Mouse (Mus musculus): ENCODE results near the gene Myt1l.

Myt1l gene

DNA sequence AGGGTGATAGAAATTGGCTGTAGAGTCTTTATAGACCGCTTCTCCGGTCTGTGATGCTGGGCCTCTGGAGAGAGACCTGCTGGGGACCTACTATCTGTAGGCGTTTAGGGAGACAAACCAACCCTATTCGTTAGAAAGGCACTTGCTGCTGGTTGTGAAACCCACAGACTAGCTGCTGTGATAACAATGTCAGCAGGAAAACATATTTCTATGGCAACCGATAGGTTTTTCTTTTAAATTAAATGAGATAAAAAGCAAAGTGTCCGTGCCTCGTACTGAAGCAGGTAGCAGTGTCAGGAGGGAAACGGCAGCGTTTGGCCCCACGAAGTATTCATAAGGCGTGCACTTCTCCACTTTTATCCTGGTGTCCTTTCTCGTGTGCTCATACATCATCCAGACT is 127.5 kb downstream of the Myt1l start:
- no peak for DNase-seq (ENCODE audit: low spot score)

DNA sequence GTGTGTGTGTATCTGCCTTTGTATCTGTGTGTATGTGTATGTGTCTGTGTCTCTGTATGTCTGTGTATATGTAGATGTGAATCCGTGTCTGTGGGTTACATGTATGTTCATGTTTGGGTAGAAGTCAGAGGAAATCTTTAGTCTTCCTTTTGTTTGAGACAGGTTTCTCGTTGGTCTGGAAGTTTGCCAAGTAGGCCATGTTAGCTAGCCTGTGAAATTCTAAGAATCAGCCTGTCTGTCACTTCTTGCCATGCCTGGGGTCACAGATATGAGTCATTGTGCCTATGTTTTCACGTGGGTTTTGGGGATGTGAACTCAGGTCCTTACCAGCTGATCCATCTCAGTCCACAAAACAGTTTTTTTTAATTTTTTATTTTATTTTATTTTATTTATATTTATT is 128.9 kb downstream of the Myt1l start:
- no peak for DNase-seq (ENCODE audit: low spot score)

DNA sequence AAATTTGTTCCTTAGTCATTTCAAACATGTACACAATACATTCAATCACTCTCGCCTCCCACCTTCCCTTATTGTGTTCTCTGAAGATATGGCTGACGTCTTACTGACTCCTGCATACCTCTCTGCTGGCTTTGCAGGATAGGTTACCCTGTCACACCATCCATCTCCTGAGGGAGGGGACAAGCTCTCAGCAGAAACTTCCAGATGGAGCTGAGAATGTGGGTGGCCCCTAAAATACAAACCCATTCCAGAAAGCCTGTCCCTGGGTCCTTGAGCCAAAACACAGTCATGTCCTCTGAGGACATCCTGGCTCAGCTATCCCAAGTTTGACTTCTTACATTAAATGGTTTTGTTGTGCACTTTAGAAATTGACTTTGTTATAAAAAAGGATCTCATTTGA is 129.7 kb downstream of the Myt1l start:
- no peak for DNase-seq (ENCODE audit: low spot score)

DNA sequence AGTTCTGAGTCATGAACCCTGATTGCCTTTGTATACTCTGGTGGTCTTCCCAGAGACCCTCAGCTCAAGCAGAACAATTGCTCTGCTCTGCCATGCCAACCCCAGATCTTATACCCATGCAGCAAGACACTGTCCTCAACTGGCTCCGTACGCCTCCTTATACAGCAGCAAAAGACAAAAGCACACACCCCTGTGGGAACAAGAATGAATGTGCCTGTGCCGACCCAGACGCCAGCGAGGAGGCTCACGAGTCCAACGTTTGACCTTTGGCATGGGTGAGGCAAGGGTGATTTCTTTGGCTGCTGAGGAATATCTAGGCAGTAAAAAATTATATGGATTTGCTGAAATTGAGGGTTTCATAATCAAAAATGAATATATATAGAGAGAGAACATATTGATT is 143.8 kb downstream of the Myt1l start:
- DNase-seq (ENCODE audit: low spot score) = no peak

DNA sequence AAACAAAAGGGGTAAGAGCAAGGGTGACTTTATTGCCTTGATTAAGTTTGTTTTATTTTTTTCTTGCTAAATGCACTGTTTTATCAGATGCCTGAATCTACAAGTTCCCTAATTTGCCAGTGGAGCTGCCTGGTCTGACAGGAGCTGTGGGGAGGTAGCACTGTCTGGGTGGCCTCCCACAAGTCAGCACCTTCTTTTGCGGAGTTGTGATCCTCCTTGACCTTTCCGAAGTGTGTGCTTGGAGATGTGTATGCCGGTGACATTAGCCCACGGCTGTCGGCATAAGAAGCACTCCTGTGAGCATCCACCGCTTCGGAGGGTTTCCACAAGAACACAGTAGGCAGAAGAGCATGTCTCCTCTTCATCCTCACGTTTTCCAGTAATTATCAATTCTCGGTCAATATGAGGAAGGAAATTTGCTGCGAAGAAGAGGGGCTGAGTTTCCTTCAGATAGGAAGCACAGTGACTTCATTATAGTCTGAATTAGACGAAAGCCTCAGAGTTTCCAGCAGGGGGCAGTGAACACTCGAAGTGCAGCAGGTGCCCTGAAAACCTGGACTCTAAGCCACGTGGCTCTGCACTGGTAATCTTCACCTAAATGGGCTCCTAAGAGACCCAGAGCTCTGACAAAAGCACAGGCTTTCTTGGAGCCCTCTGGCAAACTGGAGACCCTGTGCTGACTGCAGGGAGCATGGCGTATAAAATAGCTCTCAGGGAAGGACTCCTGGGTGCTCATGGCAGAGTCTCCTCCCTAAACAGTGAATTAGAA is 147.6 kb downstream of the Myt1l start:
- DNase-seq (ENCODE audit: low spot score) = no peak

DNA sequence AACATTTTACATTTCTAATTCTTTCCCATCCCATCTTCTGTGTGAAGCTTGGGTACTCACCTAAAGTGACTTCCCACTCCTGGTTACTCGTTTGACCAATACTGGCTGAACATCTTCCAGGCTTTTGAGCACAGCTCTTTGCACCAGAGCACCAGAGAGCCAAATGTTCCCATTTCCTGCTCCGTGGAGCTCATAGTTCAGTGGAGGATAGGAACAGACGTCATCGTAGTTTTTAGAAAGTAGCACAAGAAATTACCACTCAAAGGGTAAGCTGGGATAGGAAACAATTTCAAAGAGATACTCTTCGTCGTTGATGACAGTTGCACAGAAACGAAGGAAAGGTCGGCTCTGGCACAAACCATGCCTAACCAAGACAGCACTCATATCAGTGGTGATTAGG is 154.2 kb downstream of the Myt1l start:
- DNase-seq (ENCODE audit: low spot score) = no peak

DNA sequence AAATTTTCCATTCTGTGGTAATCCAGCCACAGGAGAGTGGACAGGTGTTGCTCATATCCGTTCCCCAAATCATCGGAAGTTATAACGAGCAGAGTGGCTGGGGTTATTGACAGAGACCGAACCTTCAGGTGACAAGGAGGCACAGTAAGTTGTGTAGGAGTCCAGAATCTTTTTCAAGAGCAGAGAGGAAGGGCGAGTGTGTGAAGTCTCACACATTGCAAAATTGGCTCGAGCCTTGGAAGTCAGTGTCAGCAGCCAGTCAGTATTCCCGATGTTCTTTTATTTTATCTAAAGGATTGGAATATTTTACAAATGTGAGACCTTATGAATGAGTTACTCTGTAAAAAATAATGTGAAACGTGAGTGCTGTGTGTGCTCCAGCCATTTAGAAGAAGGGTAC is 154.8 kb downstream of the Myt1l start:
- DNase-seq (ENCODE audit: low spot score) = no peak

DNA sequence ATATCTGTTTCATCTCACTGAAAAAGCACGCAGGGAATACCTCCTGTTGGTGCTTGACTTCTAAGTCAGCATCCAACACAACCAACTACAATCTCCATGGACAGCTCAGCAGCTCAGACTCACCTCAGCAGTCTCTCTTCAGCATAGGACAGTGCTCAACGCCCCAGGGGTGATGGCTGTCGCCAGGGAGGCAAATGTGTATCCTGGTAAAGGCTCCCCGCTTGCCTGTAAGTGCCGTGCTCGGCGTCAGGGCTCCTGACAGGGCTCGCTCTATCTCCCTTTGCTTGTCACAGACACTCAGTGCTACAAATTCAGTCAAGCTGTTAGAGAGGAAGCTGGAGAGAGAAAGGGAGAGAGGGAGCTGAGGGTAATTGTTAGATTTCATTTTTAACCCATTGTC is 158.1 kb downstream of the Myt1l start:
- DNase-seq (ENCODE audit: low spot score) = no peak

DNA sequence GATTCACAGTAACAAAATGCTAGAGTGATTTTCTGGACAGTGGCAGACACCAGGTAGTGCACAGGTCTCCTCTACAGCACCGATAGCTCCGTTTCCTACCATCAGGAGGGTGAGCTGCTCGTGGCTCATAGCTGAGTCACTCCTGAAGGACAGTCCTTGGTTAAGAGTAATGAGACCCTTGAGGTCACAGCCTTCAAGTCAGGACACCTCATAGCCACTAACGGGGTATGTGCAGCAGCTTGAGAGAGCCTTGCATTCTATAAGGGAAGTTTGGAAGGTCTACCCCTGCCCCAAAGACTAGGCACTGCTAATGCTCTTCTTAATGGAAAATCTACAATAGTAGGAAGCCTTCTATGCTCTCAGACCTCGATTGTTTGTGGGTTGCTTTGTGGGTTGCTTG is 163.4 kb downstream of the Myt1l start:
- no peak for DNase-seq (ENCODE audit: low spot score)

DNA sequence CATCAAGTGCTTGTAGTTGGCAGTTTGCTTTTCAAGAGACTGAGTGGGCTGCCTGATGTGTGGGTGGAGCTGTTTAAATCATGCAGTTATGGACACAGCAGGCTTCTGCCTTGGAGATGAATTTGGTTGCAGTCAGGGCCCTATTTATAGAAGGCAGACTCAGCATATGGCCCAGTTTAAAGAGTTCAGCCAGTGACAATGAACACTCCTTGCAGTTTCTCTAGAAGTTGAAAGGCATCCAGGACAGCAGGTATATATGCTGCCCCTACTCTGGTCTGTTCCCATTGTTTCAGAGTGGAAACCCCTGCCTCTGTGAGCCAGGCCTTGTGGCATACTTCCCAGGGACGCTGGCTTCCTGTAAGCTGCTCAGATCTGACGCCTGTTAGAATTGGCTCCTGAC is 167.0 kb downstream of the Myt1l start:
- no peak for DNase-seq (ENCODE audit: low spot score)

DNA sequence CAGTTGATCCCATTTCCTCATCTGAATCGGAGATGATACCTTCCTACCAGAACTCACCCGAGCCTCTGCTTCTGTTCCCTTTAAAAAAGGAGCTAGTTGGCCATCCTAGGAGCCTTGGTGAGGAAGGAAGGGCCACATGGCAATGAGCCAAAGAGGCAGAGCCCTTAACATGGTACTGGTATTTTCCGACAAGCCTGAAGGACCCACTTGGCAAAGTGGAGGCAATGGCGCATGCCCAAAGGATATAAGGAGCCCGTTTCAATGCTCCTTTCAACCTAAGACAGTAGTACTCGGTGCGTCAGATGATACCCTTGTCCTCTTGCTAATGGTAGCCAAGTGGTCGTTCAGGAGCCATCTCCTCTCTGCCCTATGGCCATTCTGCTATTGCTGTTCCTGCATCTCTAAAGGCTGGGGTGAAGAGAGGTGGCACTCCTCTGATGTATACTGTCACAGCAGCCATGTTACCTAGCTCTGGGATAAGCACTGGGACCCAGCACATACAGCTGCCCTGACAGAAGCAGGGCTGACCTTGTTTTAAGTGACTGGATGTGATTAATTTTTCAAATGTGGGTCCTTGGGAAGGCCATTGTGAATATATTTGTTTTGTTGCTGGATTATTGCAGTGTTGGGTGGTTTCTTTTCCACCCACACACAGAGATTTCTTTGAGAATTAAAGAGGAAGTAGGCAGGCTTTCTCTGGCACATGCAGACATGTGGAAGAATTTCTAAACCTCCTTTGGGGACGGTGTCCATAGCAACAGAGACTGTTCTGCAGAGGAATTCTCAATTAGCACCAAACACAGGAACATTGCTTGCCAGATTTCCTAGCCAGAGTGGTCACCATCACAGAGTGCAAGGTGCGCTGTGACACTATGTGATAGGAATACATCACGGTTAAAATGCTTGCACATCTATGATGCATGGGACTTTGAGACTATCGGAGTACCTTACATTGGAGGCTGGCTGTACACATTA is 169.6 kb downstream of the Myt1l start:
- no peak for DNase-seq (ENCODE audit: low spot score)

DNA sequence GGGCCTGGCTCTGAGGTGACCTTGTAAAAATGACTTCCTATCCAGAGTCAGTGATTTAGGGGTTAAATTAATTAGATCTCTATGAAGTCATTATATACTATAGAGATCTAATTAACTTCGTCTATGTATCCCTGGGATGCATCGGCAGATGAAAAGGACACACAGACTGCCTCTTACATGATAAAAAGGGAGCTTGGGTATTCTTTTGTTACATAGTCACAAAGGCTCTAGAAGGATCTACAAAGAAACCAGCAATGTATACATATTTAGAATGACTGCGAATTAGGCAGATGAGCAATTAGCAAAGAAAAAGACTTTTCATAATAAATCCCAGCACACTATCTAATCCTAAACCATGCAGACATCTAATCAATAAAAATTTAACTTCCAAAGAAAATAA is 170.4 kb downstream of the Myt1l start:
- DNase-seq (ENCODE audit: low spot score) = no peak

DNA sequence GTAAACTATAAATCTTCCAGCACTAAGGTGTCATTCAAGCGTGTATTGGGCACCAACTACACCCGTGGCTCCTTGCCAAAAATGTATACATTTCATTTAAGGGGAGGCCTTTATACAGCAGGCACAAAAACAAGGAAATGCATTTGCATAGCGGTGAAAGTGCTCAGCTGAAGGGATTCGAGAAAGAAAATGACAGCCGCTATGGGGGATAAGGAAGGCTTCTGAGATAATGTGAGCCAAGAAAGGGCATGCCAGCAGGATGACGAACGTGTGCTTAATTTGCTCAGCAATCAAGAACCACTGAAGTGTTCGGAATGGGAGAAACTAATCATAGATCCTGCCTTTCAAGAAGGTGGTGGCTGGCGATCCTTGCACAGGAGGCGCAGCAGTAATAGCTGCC is 170.8 kb downstream of the Myt1l start:
- DNase-seq (ENCODE audit: low spot score) = no peak

DNA sequence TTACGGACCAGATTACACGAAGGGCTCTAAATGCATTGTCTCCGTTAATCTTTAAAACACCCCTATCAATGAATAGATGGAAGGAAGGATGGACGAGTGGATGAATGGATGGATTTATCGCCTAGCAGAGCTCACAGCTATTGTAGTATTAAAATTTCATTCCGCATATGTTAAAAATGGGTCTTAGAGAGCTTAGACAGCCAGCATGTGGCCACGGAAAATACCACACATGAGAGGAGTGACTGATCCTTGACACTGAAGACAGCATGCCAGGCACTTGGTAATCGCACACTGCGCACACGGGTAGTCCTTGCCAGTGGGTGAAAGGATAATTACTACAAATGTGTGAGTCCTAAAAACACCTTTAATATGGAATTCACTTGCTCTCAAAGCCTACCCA is 171.2 kb downstream of the Myt1l start:
- DNase-seq (ENCODE audit: low spot score) = no peak

DNA sequence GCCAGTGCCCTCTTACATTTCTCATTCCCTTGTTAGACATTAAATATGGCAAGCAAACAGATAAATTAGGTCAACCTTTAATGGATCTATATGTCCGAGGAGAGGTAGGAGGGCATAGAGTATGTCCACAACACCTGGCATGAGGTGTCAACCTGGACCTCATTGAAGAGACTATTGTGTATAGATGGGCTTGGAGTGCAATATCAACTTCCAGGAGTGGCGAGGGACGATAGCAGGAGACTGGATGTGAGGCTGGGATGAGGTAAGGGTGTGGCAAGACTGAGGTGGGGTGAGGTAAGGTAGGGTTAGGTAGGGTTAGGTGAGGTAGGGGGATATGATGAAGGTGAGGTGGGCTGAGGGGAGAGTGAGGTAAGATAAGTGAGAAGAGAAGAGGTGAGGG is 171.8 kb downstream of the Myt1l start:
- DNase-seq (ENCODE audit: low spot score) = no peak

DNA sequence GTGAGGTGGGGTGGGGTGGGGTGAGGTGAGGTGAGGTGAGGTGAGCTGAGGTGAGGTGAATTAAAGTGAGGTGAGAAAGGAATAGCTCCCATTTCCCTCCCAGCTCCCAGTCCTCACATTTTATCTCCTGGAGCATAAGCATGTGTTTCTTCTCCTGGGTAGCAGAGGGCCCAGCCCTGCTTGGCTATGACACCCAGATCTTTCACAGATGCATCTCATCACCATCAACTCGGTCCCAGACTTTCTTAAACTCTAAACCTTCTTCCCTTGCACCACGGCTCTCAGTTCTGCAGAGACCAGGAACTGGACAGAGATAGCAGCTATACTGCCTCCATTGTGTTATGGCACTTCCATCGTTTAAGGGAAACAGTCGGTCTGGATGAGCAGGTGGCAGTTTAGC is 172.9 kb downstream of the Myt1l start:
- DNase-seq (ENCODE audit: low spot score) = no peak

DNA sequence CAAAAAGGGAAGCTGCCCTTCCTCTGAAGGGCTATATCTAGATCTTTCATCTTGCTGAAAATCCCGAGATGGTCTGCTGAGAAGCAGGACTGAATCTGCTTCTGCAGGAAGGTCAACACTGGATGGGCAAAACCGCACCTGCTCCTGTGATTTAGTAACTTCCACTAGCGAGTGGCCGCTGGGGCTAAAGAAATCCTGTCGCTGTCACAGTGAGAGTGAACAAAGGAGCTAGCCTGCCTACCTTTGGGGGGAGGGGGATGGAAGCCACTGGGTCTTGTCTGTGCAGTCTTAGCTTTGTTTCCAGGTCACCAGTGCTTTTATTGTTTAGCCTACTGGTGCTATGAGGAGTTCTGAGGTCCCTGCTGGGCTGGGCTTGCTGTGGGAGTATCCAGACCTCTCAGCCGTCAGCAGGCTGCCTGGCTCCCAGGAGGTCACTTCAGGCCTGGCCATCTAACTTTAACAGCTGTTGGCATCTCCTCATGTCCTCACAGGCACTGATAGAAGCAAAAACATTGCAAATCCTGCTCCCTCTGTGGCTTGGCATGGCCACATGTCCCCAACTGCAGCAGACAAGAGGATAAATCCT is 173.6 kb downstream of the Myt1l start:
- DNase-seq (ENCODE audit: low spot score) = no peak

DNA sequence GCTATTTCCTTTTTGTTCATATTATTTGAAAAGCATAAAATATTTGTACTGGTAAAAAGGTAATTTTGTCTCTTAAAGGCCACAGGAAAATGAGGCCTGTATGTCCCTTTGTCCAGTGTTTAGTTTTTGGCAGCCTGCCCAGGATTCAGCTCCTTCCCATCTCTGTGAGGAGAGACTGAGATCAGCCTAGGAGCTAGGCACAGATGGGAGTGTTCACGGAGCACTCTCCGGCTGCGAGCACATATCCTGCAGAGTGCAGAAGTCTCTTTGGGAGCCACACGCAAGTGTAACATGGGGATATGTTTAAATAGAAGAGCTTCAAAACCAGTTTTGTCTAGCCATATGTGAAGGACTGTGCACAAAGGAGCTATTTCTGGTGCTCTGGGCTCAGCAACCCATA is 174.4 kb downstream of the Myt1l start:
- no peak for DNase-seq (ENCODE audit: low spot score)

DNA sequence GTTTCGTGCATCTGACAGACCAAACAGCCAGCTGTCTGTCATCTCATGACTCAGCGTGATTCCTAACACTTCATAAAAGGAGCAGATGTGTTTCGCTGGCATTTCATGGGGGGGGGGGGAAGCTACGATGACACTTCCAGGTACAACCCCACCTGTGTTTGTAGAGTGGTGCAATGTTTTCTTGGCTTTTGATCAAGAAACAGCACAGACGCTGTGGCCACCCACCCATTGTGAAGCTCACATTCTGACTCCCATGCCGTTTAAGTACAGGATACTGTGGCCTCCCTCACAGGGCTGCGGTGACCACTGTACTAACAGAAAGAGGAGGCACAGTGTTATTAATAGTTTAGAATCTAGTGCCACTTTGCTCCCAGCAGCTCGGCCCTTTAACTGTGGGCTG is 175.4 kb downstream of the Myt1l start:
- DNase-seq (ENCODE audit: low spot score) = no peak

DNA sequence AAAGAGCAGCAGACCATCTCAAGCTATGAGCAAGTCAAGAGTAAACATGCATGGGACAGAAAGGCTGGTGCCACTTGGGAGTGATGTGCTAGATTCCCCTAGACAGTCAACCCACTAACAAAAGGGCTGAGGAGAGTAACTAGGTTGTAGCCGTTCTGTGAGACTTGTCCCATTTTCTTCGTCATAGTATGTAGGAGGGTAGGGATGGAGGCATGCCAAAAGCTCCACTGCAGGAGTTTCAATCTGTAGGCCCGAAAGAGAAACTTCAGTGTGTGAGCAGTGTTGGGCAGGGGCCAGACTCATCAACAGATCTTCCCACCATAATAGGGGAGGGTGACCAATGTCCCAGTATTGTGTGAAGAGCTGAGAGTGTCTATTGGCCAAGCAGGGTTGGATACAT is 178.9 kb downstream of the Myt1l start:
- DNase-seq (ENCODE audit: low spot score) = no peak

DNA sequence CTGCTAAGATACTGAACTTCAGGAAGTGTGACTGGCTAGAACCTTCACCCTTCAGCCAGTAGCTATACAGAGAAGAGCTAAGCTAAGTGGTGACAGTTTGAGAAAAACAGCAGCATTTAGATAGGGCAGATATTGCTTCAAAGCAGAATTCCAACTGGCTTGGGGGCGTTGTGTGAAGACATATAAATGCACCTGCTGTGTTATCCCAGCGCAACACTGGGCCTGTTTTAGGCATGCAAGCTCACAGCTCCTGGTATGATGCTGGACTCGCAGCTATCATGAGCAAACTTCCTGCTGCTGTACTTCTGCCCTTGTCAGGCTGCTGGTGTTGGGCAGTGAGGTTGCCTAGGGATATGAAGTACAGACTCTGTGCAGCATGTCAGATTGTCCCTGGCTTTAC is 180.0 kb downstream of the Myt1l start:
- no peak for DNase-seq (ENCODE audit: low spot score)

DNA sequence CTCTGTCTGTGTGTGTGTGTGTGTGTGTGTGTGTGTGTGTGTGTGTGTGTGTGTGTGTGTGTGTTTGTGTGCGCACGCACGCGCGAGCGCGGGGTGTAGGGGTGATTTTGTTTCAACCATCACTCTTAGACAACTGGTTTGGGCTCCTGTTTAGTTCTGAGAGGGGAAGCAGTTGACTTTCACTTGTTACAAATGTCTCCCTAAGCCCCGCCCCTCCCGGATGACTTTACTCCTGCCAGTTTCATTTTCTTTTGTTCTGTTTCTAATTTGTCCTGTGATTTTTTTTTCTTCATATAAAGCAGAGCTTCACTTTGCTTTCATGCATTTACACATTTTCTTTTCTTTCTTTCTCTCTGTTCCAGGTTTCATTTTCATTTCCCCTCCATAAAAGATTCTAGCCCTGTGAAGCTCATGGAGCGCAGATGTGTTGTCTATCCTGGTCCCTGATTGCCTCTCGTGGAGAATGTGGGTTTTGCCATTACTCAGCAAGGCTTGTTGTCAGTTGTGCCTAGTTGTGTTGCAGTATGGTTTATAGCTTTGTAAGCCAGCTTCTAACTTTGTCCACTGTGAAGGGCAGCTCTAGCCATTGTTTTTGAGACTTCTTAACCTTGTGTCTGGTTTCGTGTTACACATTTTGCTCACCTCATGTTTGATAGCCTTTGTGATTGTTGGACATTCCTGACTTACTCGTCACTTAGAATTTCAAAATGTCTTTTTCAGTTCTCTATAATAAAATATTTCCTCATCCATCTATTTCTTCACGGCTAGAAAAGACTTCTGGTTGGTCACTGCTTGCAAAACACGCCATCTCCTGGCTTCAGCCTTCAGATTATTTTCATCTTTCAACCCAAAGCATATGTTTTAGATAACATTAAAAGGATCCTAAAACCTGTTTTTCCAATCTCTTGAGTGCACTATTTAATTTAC is 184.9 kb downstream of the Myt1l start:
- DNase-seq (ENCODE audit: low spot score) = no peak
